Mouse (Mus musculus) spleen, adult 18-20 months (tissue): ENCODE data around the gene Chst15.

ENCODE experiments used
- DNase-seq, 2 experiments: peaks; one replicate each; pipeline ENCODE4 v3.0.0; 2022; ENCODE audit warnings: mixed read lengths in 2 of 2

Gene Chst15

DNA sequence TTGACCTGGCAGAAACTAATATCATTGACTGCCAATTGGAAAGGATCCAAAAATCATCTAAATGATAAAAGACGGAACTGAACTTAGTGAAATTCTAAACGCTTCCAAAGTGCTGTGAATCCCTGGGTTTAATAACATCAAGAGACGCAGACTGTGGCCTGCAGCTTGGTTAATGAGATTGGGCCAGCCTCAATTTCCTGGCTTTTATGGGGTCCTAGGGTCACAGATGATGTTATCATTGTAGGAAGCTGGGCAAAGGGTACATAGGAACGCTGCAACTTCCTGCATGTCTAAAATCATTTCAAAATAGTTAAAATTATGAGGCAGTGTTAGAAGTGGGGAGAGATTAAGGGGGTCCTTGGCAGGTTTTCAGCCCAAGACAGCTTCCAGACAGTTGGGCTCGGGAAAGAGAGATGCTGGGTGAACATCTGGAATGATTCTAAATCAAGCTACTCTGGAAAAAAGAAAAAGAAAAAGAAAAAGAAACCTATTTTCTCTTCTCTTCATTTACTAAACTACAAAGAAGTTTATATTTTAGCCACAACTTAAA lies 17.3 kb downstream of the Chst15 start:
- no peak for DNase-seq

DNA sequence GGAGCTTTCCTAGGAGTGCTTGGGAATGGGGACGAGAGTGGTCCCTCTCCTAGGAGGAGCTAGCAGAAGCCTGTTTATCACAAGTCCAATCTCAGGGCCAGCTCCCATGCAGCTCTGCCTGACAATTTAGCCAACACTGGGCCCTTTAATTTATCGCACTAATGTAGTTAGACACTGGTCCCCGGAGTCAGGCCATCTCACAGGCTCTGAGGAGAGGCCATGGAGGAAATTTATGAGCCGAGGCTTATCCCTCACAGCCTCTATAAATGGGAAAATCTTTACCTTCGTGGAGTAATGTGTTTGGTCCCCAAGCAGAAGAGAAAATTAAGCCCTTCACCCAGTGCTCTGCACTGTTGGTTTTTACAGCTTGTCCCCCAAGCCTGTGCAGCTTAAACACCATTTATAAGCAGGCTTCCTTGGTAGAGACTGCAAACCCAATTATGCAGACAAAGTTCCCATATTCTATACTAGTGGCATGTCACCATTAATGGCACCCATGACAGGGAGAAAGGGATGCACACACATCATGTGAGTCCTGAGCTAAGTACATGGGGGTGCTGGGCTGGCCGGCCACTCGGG lies 18.5 kb downstream of the Chst15 start:
- DNase-seq: no peak

DNA sequence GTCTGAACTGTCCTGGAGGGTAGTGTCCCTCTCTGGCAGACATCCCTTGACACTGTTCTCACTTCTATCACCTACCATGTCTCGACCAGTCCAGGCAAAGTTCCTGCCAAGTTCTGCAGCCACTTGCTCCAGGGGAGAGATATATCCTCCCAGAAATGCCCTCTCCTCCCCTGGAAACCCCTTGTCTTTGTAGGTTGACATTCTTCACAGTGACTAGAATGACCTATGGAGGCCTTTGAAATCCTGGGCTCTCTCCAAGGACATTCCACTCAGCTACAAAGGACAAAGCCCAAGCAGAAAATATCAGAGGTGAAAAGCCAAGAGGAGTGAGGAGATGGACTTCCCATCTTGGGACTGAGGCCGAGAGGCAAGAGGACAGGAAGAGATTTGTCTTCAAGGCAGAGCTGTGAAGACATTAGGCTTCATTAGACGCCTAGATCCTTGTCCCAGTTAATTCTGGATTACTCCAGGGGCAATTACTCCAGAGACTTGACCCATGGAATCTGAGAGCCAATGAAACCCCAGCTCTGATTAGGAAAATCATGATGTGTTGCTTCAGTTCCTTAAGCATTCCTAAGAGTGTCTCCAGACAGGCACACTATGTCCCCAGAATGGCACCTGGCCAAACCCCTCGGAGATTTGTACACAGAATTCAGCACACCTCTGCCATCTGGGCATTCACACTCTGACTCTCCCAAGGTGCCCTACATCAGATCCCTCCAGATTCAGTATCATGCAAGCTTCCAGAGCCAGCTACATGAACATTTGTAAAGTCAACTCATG lies 20.2 kb downstream of the Chst15 start:
- DNase-seq: no peak

DNA sequence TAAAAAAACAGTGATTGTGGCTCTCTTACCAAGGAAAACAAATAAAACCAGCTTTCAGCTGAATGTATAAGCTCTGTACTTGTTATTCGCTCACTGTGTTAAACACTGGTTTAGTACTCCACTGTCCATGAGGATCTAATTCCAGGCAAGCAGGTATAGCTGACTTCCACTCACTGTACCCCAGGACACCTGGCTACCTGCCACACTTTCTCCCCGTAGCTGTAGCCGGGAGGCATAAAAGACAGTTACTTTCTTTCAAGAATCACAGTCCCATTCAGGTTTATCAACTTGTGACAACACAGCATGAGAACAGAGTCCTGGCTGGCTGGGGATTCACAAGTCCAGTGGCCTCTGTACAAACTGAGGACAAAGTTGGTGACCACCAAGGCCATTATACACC lies 20.9 kb downstream of the Chst15 start:
- DNase-seq: no peak

DNA sequence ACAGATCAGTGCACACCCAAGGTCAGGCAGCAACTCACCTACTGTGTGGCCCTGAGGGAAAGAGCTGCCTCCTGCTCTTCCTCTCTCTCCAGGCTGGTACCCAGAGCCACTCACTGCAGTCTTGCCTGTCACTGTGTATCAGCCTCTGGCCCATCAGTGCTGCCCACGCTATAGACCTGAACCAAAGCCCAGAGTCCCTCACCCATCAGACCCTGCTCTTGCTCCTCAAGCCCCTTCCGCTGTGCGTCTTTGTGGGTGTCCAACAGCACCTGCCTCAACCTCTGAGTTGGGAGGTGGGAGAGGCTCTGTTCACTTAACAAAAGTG lies 29.7 kb downstream of the Chst15 start:
- DNase-seq: no peak

DNA sequence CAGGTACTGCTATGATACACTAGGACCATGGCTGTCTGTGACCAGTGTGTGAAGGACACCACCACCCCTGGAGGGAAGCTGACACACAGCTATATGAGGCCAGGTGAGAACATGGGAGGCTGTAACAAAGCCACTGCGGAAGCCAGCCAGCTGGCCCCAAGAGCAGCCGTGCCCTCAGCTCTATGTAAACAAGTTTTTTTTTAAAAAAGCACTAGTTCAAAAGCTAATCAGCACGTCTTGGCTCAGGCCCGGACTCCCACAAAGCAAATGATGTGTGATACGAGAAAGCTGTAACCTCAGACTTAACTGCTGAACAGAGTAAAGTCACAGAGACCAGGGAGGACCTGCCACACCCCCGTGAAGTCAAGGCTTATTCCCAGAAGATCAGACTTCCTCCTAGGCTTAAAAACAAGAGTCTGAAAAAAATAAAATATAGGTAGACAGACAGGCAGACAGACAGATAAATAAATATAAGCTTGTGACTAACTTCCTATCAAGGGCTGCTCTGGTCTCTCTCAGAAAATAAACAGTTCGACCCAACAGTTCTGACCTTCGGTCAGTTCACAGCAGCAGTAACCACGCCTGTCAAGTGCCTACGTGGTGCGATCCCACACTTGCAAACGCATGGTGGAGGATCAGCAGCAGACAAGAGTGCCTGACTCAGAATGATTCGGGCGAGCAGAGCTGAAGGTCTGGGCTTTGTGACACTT lies 30.2 kb downstream of the Chst15 start:
- no peak for DNase-seq

DNA sequence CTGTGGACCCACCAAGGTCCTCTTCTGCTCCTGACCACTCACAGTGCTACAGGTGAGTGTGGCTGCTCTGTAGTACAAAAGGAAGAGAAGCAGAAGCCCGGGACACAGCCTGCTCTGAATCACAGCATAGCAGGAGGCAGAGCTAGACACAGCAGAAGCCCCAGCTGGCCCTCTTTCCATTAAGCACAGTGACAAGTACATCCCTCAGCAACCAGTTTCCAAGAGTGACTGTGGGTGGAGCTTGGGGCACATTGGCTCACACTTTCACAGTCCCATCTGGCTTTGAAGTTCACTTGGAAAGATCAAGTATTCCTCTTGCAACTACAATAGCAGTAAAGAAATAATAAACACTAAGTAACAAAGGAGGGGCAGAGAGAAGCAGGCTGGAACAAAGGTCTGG lies 32.2 kb downstream of the Chst15 start:
- no peak for DNase-seq

DNA sequence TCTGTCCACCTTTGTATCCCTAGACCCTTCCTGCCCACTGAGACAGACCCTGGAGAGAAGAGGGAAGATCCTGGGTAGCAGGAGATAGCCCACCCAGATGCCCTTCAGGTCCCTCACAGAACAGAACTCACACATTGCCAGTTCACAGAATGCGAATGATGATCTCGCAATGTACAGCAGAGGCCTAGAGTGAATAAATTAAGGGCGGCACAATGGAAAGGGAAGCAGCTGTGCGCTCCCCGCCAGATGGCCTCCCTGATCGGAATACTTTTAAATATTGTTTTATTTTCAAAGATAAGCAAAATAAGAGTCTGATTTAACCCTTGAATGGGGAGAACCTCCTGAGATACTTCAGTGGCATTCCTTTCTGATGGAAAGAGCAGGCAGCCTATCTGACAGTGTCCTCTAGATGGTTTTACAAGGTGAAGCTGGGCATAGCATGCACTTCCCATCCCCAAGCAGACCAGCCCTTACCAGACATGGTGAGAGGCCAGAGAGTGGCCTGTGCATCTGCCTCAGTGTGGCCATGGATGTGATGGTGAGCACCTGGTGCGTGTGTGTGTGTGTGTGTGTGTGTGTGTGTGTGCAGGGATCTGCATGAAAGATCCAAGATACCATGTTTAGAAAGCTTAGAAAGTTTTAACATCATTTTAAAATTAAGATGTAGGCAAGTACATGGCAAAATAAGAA lies 32.8 kb downstream of the Chst15 start:
- DNase-seq: no peak

DNA sequence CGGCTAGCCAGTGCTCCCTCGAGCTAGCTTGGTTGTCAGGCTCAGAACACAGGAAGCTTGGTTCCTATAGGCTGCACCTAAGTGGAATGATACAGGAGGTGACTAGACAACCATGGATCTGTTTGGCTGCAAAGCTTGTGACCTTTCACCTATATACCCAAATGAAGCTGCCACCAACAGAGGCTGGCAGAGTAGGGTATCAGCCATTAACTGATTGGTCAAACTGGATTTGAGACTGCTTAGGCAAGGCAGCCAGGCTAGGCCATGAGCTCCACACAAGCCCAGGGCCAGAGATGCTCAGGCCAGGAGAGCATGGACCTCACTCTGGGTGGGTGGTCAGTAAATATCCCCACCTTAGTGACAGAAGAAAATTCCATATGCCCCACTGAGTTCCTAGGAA lies 34.5 kb downstream of the Chst15 start:
- no peak for DNase-seq

DNA sequence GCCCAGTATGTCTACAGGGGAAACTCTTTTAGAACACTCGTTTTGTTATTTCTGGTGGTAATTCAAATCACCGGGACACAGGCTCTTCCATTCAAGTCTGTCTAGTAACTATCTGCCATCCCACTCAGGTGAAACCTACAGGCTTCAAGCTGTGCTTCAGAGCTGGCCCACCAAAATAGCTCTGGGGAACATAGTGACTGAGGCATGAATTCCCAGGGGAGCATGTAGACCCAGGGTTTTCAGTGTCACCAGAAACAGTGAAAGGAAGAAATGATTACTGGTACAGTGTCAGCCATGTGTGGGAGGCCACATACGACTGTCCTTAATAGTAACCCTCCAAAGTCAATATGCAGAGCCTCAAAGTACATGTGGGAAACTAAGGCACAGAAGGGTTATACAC lies 34.9 kb downstream of the Chst15 start:
- DNase-seq: no peak

DNA sequence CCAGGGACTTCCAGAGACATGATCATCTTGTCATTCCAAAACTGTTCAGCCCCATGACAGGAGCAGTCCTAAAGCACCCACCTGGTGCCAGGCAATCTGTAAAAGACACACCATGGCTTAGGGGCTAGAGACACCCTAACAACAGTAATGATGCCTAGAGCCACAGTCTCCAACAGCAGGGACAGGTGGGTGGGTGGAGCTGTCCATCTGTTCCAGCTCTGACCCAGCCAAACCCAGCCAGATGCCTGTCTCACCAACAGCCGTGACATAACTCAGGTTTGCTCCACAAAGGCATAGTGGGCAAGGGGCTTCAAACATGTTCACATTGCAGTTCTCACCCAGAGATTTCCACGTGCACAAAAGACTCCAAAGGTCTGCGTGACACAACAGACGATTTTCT lies 35.3 kb downstream of the Chst15 start:
- DNase-seq: no peak

DNA sequence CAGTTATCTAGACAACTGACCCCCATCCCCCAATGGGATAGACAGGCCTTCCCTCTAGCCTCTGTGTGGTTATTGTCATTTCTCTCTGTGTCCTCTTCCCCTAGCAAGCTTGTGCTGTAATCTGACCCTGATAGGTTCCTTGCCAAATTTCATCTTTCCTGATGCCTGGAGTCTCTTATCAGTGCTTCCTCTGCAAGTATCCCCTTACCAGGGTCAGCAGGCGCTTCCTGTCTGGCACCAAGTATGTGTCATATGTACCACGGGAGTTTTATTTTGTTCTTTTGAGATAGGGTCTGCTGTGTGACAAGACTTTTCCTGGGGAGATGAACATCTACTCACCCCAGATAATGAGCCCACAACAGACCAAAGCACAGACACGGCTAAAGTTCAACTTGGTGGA lies 38.4 kb downstream of the Chst15 start:
- DNase-seq: no peak

DNA sequence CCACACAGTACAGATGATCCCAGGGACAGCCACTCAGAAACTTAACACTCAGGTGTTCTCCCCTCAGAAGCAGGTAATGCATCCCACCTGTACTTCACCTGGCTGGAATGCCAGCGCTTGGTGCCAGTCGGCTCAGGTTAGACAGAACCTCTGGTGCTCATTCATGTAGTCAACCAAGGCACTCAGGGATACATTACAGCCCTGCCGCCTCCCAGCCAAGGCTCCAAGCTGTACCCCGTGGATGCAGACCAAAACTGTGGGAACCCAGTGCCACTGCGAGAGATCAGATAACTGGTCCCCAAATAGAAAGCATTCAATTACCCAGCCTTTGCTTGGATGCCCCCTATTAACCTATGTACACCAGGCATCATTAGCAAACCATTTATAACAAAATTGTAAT lies 40.7 kb downstream of the Chst15 start:
- no peak for DNase-seq

DNA sequence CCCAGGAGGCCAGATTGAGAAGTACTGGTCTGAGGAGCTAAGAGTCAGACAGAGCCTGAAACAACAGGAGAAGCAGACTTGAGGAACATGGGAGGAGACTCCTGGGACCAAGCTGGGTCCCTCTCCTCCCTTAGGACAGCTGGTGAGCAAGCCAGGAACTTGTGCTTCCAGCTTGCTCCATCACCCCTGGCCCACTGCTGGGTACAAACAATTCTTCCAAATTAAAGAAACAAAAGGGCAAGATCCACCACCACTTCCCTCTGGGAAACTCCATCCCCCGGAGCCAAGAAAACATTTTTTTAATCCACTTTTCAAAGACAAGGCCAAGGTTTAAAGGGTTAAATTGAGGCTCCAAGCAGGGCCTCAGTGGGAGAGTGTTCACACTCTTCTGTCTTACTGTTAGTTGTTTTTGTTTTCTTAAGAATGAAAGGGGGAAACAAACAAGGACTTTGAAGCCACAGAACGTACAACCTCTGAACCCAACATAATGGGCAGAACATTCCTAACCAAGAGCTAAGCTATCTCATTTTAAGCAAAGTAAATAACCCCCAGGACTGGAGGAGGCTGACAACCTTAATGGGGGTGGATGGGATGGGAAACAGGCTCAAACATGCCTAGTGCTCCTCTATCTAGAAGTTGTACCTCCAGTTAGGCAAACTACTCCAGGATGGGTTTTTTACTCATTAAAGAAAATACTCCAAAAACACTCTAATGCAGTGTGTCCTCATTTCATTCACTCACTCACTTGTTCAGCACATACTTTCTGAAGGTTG lies 43.1 kb downstream of the Chst15 start:
- DNase-seq: no peak

DNA sequence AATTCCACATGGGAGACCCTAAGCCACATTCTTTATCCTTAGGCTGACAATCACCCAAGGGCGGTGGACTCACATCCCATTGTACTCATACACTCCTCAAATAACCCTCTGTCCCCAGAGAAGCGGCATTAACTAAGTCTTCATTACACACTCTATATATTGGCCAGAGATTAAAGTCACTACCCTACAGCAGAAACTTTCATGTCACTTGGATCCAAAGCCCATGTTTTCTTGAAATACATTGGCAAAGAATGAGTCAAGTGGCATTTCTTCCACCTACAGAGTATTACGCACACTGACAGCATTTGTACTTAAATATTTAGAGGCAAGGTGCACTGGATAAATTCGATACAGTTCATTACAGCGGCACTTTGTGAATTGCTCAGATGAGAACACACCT lies 44.0 kb downstream of the Chst15 start:
- DNase-seq: no peak

DNA sequence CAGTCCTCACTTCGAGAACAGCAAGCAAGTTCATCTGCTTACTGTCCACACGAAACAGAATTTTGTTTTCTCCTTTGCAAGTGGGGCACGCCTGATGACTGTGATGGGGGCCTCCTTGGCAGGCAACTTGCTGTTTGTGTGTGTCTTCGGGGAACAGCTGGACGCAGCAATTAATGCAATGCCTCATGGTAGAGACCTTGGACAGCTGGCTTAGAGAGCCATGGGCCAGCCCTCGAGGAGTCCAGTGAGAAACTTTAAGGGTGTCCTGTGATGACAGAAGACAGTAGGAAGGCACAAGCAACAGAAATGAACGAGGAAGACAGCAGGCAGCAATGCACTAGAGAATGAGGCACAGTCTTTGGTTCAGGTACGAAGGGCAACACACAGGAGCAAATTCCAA lies 46.7 kb downstream of the Chst15 start:
- DNase-seq: no peak

DNA sequence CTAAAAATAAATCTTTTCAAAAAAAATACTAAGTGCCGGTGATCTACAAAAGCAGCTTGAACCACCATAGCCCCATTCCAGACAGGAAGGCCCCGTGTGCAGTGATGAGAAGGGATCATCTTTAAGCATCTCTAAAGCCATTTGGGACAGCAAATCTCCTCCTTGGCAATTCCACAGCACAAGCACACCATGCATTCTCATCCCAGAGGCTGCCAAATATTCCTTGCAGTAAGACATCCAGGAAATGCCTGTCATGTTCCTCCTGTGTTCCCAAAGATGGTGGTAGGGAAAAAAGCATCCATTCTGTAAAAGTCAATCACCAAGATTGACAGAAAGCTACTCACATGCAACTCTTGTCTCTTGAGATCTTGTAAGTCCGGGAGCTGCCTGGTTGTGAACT lies 47.4 kb downstream of the Chst15 start:
- no peak for DNase-seq

DNA sequence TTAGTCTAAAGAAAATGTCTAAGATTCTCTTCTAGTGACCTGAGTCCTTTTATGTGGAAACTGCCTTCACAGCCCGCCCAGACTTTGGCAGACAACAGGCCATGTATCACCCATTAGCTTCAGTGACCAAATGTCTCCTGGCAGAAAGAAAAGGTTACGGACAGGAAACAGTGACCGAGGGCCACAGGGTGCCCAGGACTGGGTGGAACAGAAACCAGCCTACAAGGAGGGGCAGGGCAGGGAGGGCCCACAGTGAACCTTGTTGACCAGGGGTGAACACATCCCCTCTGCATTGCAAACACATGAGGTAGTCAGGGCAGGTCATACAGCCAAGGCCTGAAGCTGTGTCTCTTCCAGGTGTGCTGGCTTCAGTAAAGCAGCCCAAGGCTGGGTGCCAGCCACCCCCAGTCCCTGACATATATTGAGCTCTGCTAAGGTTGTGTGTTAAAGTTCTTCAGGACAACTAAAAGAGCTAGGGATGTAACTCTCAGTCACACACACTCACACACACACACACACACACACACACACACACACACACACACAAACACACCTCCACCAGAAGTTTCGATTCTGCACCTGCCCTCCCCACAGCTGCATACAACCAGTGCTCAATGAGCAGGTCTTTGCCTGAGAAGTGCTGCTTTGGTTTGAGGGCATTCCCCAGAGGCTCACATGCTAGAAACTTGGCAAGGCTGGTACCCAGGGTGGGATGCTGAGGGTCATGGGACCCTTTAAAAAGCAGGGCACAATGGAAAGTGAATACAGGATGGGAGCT lies 49.1 kb downstream of the Chst15 start:
- DNase-seq: peak in 1 of 2 experiments; percentile 25

DNA sequence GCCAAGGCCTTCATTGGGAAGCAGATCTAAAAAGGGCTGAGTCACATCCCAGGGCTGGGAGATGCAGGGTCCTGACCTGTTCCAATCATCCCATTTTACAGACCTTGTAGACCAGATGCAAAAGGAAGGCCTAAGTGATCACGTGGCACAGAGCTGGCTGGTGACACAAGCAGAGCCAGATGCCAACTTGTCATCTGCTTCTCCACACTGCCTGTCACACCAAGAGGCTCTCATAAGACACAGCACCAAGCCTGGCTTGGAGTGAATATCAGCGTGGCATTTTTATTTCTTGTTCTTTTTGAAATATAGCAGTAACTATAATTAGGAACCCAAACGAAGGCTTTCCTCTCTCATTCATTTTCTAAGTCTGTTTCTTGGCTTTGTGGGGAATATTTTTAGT lies 52.3 kb downstream of the Chst15 start:
- no peak for DNase-seq

DNA sequence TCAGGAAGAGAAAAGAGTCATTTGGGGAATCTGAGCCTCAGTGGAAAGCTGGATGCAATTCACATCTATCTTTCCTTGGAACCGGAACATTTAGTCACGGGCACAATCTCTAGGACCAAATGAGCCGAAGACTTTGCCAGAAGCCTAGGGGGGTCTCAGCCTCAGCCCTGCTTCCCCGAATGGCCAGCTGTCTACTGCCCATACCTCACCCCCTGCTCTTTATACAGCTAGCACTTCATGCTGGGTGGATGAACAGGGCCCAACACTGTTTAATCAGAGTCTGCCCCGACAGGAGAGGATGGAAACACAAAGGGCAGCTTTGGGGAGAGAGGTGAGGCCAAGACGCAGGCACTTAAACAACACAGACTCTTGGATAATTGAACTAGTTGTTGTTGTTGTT lies 53.8 kb downstream of the Chst15 start:
- no peak for DNase-seq

DNA sequence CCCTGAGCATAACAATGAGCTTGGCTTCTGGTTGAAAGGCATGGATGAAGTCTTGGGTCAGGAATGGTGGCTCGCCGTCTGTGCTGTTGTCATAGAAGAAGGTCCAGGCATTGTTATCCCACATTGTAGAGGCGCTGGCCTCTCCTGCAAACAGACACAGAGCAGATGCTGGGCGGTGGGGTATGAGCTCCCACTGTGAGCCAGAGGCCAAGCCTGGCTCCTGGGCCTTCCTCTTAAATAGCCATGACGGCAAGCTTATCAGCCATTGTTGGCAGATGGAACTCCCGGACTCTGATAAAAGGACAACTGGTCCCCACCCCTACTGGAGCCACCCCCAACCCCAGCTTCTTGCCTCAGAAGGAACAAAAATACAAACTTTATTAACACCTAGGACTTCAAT lies 54.3 kb downstream of the Chst15 start:
- DNase-seq: no peak

DNA sequence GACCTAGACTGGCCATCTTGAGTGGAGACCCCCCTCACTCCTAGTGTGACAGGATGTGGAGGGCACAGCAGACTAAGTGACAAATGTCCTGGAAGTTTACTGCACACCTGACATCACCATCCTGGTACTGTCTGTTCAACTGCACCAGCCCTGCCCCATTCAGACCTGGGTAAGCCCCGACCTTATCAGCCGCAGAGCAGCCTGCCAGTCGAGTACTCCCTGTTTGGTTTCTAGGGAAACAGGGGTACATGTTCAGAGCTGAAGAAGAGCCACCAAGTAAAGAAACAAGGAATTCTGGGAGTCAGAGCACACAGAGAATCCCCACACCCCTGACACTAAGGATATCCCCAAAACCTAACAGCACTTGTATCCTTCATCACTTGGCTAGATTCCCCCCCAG lies 55.1 kb downstream of the Chst15 start:
- DNase-seq: no peak
